Comparison of ENCODE assay signal across 8 mouse cellular contexts in the genomic region with DNA sequence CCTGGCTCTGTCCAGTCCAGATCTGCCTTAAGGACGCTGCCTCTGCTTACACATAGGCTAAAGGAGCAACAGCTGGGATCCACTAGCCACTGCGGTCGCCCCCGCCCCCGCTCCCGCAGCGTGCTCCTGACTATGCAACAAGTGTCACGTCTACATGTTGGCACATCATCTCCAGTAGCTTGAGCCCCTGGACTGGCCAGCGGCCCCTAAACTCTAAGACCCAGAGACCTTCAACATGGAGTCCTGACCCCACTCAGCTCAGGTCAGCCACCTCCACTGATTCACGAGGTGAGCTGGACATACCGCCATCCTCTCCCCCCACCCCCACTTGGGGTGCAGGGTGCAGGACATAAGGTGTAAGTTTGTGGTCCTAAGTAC. TPM values are rescaled to one million over a fixed set of nuclear protein-coding genes. Genes with fewer than 3 reads are reported as not detected.
DNase-seq lines count a peak whose midpoint lies in the region; ATAC-seq and TF ChIP-seq lines count a peak whose summit lies in the region.

No protein-coding gene starts in this region.

- ATAC-seq in heart, embryonic 14.5 days (ENCODE audit: insufficient number of reproducible peaks, insufficient read depth, low FRiP score, low read depth) = no peak
- 0 out of 2 replicates have a peak, but pooled peaks have one; percentile 6 for ATAC-seq in limb, embryonic 15.5 days (ENCODE audit: insufficient number of reproducible peaks, low FRiP score, low TSS enrichment, low read depth)

- 0 out of 2 replicates have a peak overlapping the region, but pooled peaks have one; percentile 79 for H3K27ac ChIP-seq in cerebellum, adult 2 months (ENCODE audit: insufficient read depth, low read length)
- H3K27ac ChIP-seq in heart, embryonic 14.5 days (replicated peaks in 1 of 2; ENCODE audit: control insufficient read depth in 1 of 2, insufficient read depth in 1 of 2, low read depth in 2 of 2, low read length in 2 of 2) = no peak overlapping the region
- no peak overlapping the region for H3K27ac ChIP-seq in limb, embryonic 15.5 days

- H3K4me1 ChIP-seq in cerebellum, adult 2 months (ENCODE audit: control insufficient read depth, insufficient read depth, low read length) = peaks cover 5% of the 10 kb centered on the region; the same call in 1 of the 2 replicates
- H3K4me1 ChIP-seq in heart, embryonic 14.5 days (ENCODE audit: control insufficient read depth in 2 of 2, insufficient read depth in 2 of 2, low read length in 2 of 2) = peaks cover 0 to 2% of the 10 kb centered on the region in 2 experiments; a peak in 1 of 4 replicates
- peaks cover 4% of the 10 kb centered on the region for H3K4me1 ChIP-seq in limb, embryonic 15.5 days

- DNase-seq in cerebellum, adult 2 months = no peak
- DNase-seq in cerebellum, adult 9-11 months = no peak
- DNase-seq in 416B (ENCODE audit: low read depth) = peak; percentile 26
- DNase-seq in right cerebral cortex, adult 18-20 months = no peak
- no peak for DNase-seq in spleen, adult 12 weeks (ENCODE audit: low spot score)
- DNase-seq in spleen, postnatal 14 days (ENCODE audit: low spot score in 2 of 2) = no peak

- H3K4me3 ChIP-seq in cerebellum, adult 2 months (replicated peaks; ENCODE audit: insufficient read depth, low read depth, low read length) = peak overlapping the region; percentile 76
- peak overlapping the region; percentile 52 to 69 for H3K4me3 ChIP-seq in heart, embryonic 14.5 days (ENCODE audit: control insufficient read depth in 1 of 2, insufficient read depth in 1 of 2, low read depth in 1 of 2, low read length in 2 of 2)
- peak overlapping the region; percentile 49 for H3K4me3 ChIP-seq in limb, embryonic 15.5 days

- H3K36me3 ChIP-seq in heart, embryonic 14.5 days (ENCODE audit: control insufficient read depth, insufficient read depth, low read length) = no peaks in the 10 kb centered on the region
- H3K36me3 ChIP-seq in limb, embryonic 15.5 days = no peaks in the 10 kb centered on the region

- WGBS in cerebellum, adult 2 months = 16% methylated on average over 11 of the region's 11 CpGs
- WGBS in heart, embryonic 14.5 days = 27% methylated on average over 11 of the region's 11 CpGs
- 27% methylated on average over 11 of the region's 11 CpGs for WGBS in limb, embryonic 15.5 days

- no peak for TF ChIP-seq CTCF in cerebellum, adult 2 months (IDR thresholded peaks at IDR 0.05; ENCODE audit: borderline replicate concordance, insufficient read depth, low read depth, low read length)

- no peak for TF ChIP-seq POLR2A in cerebellum, adult 2 months (IDR thresholded peaks at IDR 0.05; ENCODE audit: borderline replicate concordance, insufficient read depth, low read length)

- H3K9me3 ChIP-seq in heart, embryonic 14.5 days (ENCODE audit: control insufficient read depth, low read length) = no peaks in the 10 kb centered on the region
- no peaks in the 10 kb centered on the region for H3K9me3 ChIP-seq in limb, embryonic 15.5 days

- no peaks in the 10 kb centered on the region for H3K27me3 ChIP-seq in cerebellum, adult 2 months (ENCODE audit: control insufficient read depth, insufficient read depth, low read length)
- peaks cover 22% of the 10 kb centered on the region for H3K27me3 ChIP-seq in heart, embryonic 14.5 days (ENCODE audit: control insufficient read depth, insufficient read depth, low read length)
- H3K27me3 ChIP-seq in limb, embryonic 15.5 days = 0 out of 2 replicates have a peak, but pooled peaks cover 3% of the 10 kb centered on the region

- H3K4me2 ChIP-seq in heart, embryonic 14.5 days (ENCODE audit: low read length) = peak overlapping the region; percentile 81
- H3K4me2 ChIP-seq in limb, embryonic 15.5 days = peak overlapping the region; percentile 67

- peak overlapping the region; percentile 72; the same call in 1 of the 2 replicates for H3K9ac ChIP-seq in heart, embryonic 14.5 days (ENCODE audit: low read length)
- H3K9ac ChIP-seq in limb, embryonic 15.5 days = peak overlapping the region; percentile 36; the same call in 1 of the 2 replicates

RNA-seq across cellular contexts. Expression of a gene that starts 0.9 kb away (rescaled TPM):
- 20.0 and 24.9 TPM in 2 replicates for polyA plus RNA-seq in cerebellum, adult 2 months (2012; rRNA removed)
- 4.7 and 5.5 TPM in 2 replicates for polyA plus RNA-seq in heart, embryonic 14.5 days (2014; fragmentation: Nextera tagmentation; extraction: Ambion mirVana)
- 11.6 and 12.1 TPM in 2 replicates for polyA plus RNA-seq in limb, embryonic 15.5 days (2015; fragmentation: Nextera tagmentation; extraction: Ambion mirVana)
